Mouse (Mus musculus) mammary gland, adult 2 months (tissue): ENCODE results near the gene Prss38. TPM values are rescaled to one million over a fixed set of nuclear protein-coding genes. Genes with fewer than 3 reads are reported as not detected.

Experiments used
- polyA plus RNA-seq: library from polyadenylated mRNA; depleted of rRNA; stranded (reverse); fragments of >200 nt; gene quantifications from 2 replicates; pipeline ENCODE4 v1.2.3, GENCODE M21; 2012; ENCODE audit warnings: low replicate concordance; rRNA removed

Prss38 gene
- not detected in 2 replicates for polyA plus RNA-seq

DNA sequence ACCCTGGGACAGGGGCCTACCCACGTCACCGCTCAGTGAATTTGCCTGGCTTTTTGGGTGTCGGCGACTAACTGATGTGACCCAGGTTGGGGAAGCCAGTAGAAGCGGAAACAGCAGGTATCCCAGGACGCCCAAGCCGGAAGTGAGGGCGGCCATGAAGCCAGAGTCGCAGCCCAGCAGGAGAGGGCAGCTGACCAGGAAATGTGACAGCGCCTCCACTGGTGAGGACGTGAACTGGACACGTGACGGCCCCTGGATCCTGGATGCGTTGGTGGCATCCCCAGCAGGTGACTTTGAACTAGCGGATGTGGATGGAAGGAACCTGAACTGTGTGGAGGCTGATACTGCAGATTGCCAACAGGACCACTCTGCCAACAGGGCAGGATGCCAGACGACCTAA, at the start of gene Prss38:
Prss38 (minus strand) TSS at position 183 of the 400 bp plus-strand sequence.

Other genes starting within 250 kb of the Prss38 start
- gene Obscn, start 239.3 kb downstream of the Prss38 start, polyA plus RNA-seq = 1.3 and 104 TPM in 2 replicates
- gene Iba57, start 211.9 kb downstream of the Prss38 start, polyA plus RNA-seq = 5.2 and 6.4 TPM in 2 replicates
- gene Gjc2, start 192.4 kb downstream of the Prss38 start, polyA plus RNA-seq = 1.1 and 1.7 TPM in 2 replicates
- 67.8 and 99.7 TPM in 2 replicates for gene Guk1, start 183.4 kb downstream of the Prss38 start, polyA plus RNA-seq
- 50.8 and 54.3 TPM in 2 replicates for gene Mrpl55, start 173.2 kb downstream of the Prss38 start, polyA plus RNA-seq
- 16.8 and 18.6 TPM in 2 replicates for gene 2310033P09Rik, start 167.3 kb downstream of the Prss38 start, polyA plus RNA-seq
- gene Arf1, start 147.4 kb downstream of the Prss38 start, polyA plus RNA-seq = 417 and 451 TPM in 2 replicates
- gene Wnt3a, start 84.9 kb downstream of the Prss38 start, polyA plus RNA-seq = not detected in 2 replicates
- 6.2 and 6.4 TPM in 2 replicates for gene Wnt9a, start 68.7 kb downstream of the Prss38 start, polyA plus RNA-seq
- 5.9 and 6.2 TPM in 2 replicates for gene Jmjd4, start 74.4 kb upstream of the Prss38 start, polyA plus RNA-seq
- 31.1 and 54.7 TPM in 2 replicates for gene Snap47, start 75.5 kb upstream of the Prss38 start, polyA plus RNA-seq
- 0.39 and 1.1 TPM in 2 replicates for gene Zfp867, start 96.8 kb upstream of the Prss38 start, polyA plus RNA-seq
- 10.5 and 11.7 TPM in 2 replicates for gene Zkscan17, start 151.1 kb upstream of the Prss38 start, polyA plus RNA-seq
- 0.73 and 0.83 TPM in 2 replicates for gene Nlrp3, start 165.9 kb upstream of the Prss38 start, polyA plus RNA-seq
- gene Olfr222, start 200.6 kb upstream of the Prss38 start, polyA plus RNA-seq = not detected in 2 replicates
- gene Olfr223, start 217.6 kb upstream of the Prss38 start, polyA plus RNA-seq = not detected in 2 replicates